Mouse (Mus musculus) heart, postnatal 0 days (tissue): Measurements from ENCODE around the gene Chrm3. TPM values are rescaled to one million over a fixed set of nuclear protein-coding genes. Genes with fewer than 3 reads are reported as not detected.

Experiments
- ATAC-seq: fragments of 200-750 bp; cut with Nextera tagmentation; 2 replicates; pipeline ENCODE4 v1.8.0; 2017; ENCODE audit warnings: low read depth, moderate number of reproducible peaks, moderate library complexity; ENCODE audit not compliant: insufficient read depth
- DNase-seq: peaks from one replicate; pipeline ENCODE4 v3.0.0-alpha.2; 2016; ENCODE audit warnings: low spot score
- H3K27ac ChIP-seq: fragments of 300-500 bp; sonication (generic); 2 replicates; pipeline ENCODE4 v1.5.1; 2014; ENCODE audit warnings: low read depth, mild to moderate bottlenecking
- H3K27me3 ChIP-seq: fragments of 300-500 bp; sonication (generic); 2 replicates; pipeline ENCODE4 v1.6.1; 2014; ENCODE audit warnings: low read length, mixed read lengths; ENCODE audit not compliant: control insufficient read depth, insufficient read depth
- H3K36me3 ChIP-seq: fragments of 300-500 bp; sonication (generic); replicated peaks from 2 replicates; pipeline ENCODE4 v1.6.1; 2014; ENCODE audit warnings: low read length, mixed read lengths; ENCODE audit not compliant: control insufficient read depth, insufficient read depth
- H3K4me1 ChIP-seq: fragments of 300-500 bp; sonication (generic); 2 replicates; pipeline ENCODE4 v1.6.1; 2014; ENCODE audit warnings: antibody characterized with exemption; ENCODE audit not compliant: control insufficient read depth, insufficient read depth
- H3K4me2 ChIP-seq: fragments of 300-500 bp; sonication (generic); 2 replicates; pipeline ENCODE4 v1.6.1; 2014; ENCODE audit warnings: low read depth, mild to moderate bottlenecking, low read length, moderate library complexity
- H3K4me3 ChIP-seq: fragments of 300-500 bp; sonication (generic); 2 replicates; pipeline ENCODE4 v1.5.1; 2014; ENCODE audit warnings: low read depth, low read length
- H3K9ac ChIP-seq: fragments of 300-500 bp; sonication (generic); replicated peaks from 2 replicates; pipeline ENCODE4 v1.6.1; 2014; ENCODE audit warnings: low read depth, low read length, mixed read lengths
- H3K9me3 ChIP-seq: fragments of 300-500 bp; sonication (generic); replicated peaks from 2 replicates; pipeline ENCODE4 v1.6.1; 2016; ENCODE audit warnings: low read length; ENCODE audit not compliant: control insufficient read depth
- CTCF ChIP-seq: IDR thresholded peaks from 2 replicates; pipeline ENCODE4 v1.5.1; 2016; ENCODE audit warnings: antibody characterized with exemption, control low read depth, low read depth
- EP300 ChIP-seq: IDR thresholded peaks from 2 replicates; pipeline ENCODE4 v1.6.1; 2016; ENCODE audit warnings: antibody characterized with exemption, low read depth
- WGBS: fragments of 180-500 bp; shearing (Covaris S2); extraction: QIAGEN DNeasy Blood & Tissue Kit; methylation state at CpG from one replicate; pipeline ENCODE4 v1.1.7; 2014; 5-methylcytosine and 5-hydroxymethylcytosine counted together
- polyA plus RNA-seq: library from polyadenylated mRNA; unstranded; fragments of >200 nt; fragmentation: Nextera tagmentation; extraction: Ambion mirVana; gene quantifications from 2 replicates; pipeline ENCODE4 v1.2.1, GENCODE M21; 2015
- total RNA-seq: library from RNA; depleted of rRNA; stranded (reverse); fragments of >200 nt; gene quantifications from 2 replicates; pipeline ENCODE4 v1.2.3, GENCODE M21; 2014; ENCODE audit warnings: low replicate concordance

Chrm3 gene
- total and polyA plus RNA-seq, 2 experiments from 2014 or later: 0.26 to 0.31 TPM

DNA sequence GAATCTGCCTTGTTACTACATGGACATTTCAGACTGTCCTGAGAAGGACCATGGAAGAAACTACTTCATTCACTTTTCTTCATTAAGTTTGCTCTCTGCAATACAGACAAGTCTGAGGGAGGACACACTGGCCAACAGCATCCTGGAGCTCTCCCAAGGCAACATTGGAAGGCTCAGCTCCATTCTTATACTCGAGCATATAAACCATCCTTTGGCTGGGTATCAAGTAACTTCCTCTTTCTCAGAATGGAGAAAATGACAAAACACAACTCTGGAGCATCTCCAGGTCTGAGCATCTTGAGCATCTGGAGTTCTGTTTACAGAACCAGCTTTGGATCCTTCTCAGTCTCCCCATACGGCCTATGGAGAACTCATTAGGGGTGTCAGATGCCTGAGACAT is 170.8 kb downstream of the Chrm3 start:
- H3K27me3 ChIP-seq: no peaks in the 10 kb centered on the region
- WGBS: 38% methylated on average over 2 of the region's 2 CpGs
- H3K9ac ChIP-seq: no peak overlapping the region
- no peak for ATAC-seq
- H3K4me3 ChIP-seq: no peak overlapping the region
- H3K9me3 ChIP-seq: no peaks in the 10 kb centered on the region
- H3K27ac ChIP-seq: no peak overlapping the region
- DNase-seq: no peak
- H3K4me1 ChIP-seq: no peaks in the 10 kb centered on the region
- no peaks in the 10 kb centered on the region for H3K36me3 ChIP-seq
- H3K4me2 ChIP-seq: no peak overlapping the region
- TF ChIP-seq EP300: no peak
- no peak for TF ChIP-seq CTCF

DNA sequence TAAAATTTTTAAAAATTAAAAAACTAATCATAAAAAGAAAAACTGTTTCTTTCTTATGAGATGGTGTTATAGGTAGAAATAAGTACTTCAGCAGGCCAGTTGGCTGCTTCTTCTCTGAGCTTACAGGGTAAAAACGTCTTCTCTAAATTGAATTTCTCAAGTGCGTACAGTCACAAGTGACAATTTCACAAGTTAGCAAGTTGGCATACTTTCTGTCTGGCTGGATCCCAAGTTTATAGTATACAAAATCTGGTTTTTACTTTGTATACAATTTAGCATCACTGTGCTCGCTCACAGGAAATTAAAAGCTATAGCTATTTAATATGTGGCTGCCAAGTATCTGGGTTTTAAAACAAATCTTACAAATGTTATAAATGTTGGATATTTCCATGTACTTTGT is 172.7 kb downstream of the Chrm3 start:
- Histone ChIP-seq H3K4me2 (no peak overlapping the region), H3K4me3 (no peak overlapping the region), H3K27ac (no peak overlapping the region), H3K27me3 (no peaks in the 10 kb centered on the region), H3K36me3 (no peaks in the 10 kb centered on the region), H3K9me3 (no peaks in the 10 kb centered on the region), H3K9ac (no peak overlapping the region), H3K4me1 (no peaks in the 10 kb centered on the region)
- TF ChIP-seq CTCF: no peak
- TF ChIP-seq EP300: no peak
- WGBS: 79% methylated on average over 3 of the region's 3 CpGs
- no peak for ATAC-seq
- DNase-seq: no peak

DNA sequence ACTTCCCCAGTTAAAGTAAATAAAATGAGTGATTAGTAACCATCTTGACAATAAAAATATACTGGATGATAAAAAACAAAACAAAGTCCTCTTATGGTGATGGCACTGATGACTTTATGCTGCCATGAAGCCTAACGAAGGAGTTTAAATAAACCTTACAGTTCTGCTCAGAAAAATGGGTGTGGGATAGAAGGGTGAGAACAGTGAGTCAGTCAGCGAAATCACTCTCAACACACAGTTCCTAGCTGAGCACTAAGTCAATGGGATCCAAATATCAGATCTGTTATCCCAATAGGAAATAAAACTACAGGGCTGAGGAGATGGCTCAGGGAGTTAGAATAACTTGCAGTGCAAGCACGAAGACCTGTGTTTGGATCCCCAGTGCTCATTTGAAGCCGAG is 176.8 kb downstream of the Chrm3 start:
- no peak overlapping the region for H3K4me2 ChIP-seq
- ATAC-seq (no peak), DNase-seq (no peak)
- TF ChIP-seq CTCF (no peak), EP300 (no peak)
- H3K9ac ChIP-seq: no peak overlapping the region
- WGBS: 82% methylated on average over 4 of the region's 4 CpGs
- no peak overlapping the region for H3K4me3 ChIP-seq
- no peaks in the 10 kb centered on the region for H3K36me3 ChIP-seq
- H3K27ac ChIP-seq: no peak overlapping the region
- no peaks in the 10 kb centered on the region for H3K9me3 ChIP-seq
- H3K4me1 ChIP-seq: no peaks in the 10 kb centered on the region
- no peaks in the 10 kb centered on the region for H3K27me3 ChIP-seq

DNA sequence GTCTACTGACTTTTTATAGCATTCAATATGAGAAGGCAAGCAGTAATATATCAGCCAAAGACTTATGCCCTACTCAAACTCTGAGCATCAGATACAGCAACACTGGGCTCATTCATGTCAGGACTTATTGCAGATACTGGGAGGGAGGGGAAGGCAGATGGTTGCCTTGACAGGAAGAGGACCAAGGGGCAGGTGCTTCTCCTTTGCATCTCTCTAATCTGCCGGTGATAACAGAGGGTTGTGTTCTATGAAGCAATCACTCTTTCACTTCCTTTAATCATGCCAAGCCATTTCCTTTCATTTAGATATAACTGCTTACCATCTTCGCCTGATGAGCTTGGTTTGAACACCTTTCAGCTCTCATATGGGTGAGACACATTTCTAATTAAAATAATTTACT is 177.9 kb downstream of the Chrm3 start:
- no peak for TF ChIP-seq EP300
- TF ChIP-seq CTCF: no peak
- Histone ChIP-seq H3K27ac (no peak overlapping the region), H3K4me3 (no peak overlapping the region), H3K36me3 (no peaks in the 10 kb centered on the region), H3K9me3 (no peaks in the 10 kb centered on the region), H3K9ac (no peak overlapping the region), H3K4me1 (no peaks in the 10 kb centered on the region), H3K4me2 (no peak overlapping the region), H3K27me3 (no peaks in the 10 kb centered on the region)
- no peak for DNase-seq
- WGBS: 69% methylated on average over 2 of the region's 2 CpGs
- no peak for ATAC-seq

DNA sequence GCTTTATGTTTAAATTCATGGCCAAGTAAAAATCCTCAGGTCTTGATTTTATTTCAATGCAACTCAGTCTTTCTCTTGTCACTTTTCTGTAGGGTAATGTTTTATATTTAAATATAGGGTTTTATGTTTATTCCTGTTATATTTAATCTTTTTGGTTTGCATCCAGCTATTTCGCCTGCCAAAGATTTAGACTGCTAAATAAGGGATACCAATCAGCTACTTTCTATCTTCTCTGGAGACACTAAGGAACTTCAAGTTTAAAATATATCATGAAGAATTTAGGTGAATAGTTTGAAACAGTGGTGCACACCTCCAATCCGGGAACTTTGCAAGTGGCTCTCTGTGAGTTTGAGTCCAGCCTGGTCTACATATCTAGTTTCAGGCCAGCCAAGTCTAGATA is 190.1 kb downstream of the Chrm3 start:
- no peaks in the 10 kb centered on the region for H3K27me3 ChIP-seq
- H3K4me2 ChIP-seq: no peak overlapping the region
- no peaks in the 10 kb centered on the region for H3K4me1 ChIP-seq
- ATAC-seq (no peak), DNase-seq (no peak)
- no peaks in the 10 kb centered on the region for H3K9me3 ChIP-seq
- H3K36me3 ChIP-seq: no peaks in the 10 kb centered on the region
- H3K27ac ChIP-seq: no peak overlapping the region
- 71% methylated on average over 2 of the region's 2 CpGs for WGBS
- TF ChIP-seq CTCF: no peak
- no peak for TF ChIP-seq EP300
- H3K4me3 ChIP-seq: no peak overlapping the region
- H3K9ac ChIP-seq: no peak overlapping the region

DNA sequence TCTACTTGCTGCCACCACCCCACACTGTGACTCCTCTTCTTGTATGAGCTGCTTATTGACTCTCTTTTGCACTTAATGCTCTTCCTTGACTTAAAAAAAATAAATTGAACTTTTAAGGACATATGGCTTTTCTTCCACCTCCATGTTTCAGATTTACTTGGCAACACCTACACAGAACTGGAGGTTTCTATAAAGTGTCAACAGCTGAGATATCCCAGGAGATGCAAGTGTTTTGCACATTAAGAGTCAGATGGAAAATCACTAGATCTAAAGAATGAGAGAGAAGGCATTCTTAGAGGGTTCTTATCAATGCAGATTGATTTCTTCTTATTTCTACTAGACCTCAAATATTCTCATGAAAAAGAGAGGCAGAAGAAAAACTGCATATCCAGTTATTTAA is 197.3 kb downstream of the Chrm3 start:
- Histone ChIP-seq H3K27me3 (no peaks in the 10 kb centered on the region), H3K9me3 (no peaks in the 10 kb centered on the region), H3K4me1 (no peaks in the 10 kb centered on the region), H3K27ac (no peak overlapping the region), H3K9ac (no peak overlapping the region), H3K4me2 (no peak overlapping the region), H3K36me3 (no peaks in the 10 kb centered on the region), H3K4me3 (no peak overlapping the region)
- ATAC-seq: no peak
- no peak for DNase-seq
- no peak for TF ChIP-seq EP300
- TF ChIP-seq CTCF: no peak
